Mouse (Mus musculus) cerebellum, adult 18-20 months (tissue): ENCODE measurements around the gene Manba.
"Not testable (repeated sequence)": the region's sequence is repeated elsewhere in the genome, so short reads cannot be mapped to it uniquely, and the experiment has no call there.

ENCODE experiments used
- DNase-seq, 2 experiments: peaks; one replicate each; pipeline ENCODE4 v3.0.0; 2021

Gene Manba

GRCm38 (mm10) chr3:135485128-135485899, at the start of gene Manba:
Manba (plus strand) TSS chr3:135485611.
- DNase-seq: peak; percentile 85

GRCm38 (mm10) chr3:135436901-135437616, 48.4 kb upstream of the Manba start:
- DNase-seq: no peak

- DNase-seq: peak; percentile 98
Measured at GRCm38 (mm10) chr3:135437758-135438495, 47.5 kb upstream of the Manba start, which contains the start of gene Ube2d3. Ube2d3 (plus strand) TSS chr3:135438149.

GRCm38 (mm10) chr3:135438531-135438912, 46.9 kb upstream of the Manba start:
- DNase-seq: peak; percentile 86 to 95

GRCm38 (mm10) chr3:135438913-135439531, 46.4 kb upstream of the Manba start:
- peak; percentile 74 to 87 for DNase-seq

GRCm38 (mm10) chr3:135439651-135440050, 45.8 kb upstream of the Manba start:
- no peak for DNase-seq

GRCm38 (mm10) chr3:135440221-135440620, 45.2 kb upstream of the Manba start:
- peak in 1 of 2 experiments; percentile 13 for DNase-seq

GRCm38 (mm10) chr3:135440621-135441020, 44.8 kb upstream of the Manba start:
- DNase-seq: no peak

GRCm38 (mm10) chr3:135444930-135445329, 40.5 kb upstream of the Manba start:
- no peak for DNase-seq

- DNase-seq: no peak
Measured at GRCm38 (mm10) chr3:135458981-135459380, 26.4 kb upstream of the Manba start.

- no peak for DNase-seq
Measured at GRCm38 (mm10) chr3:135468402-135468801, 17.0 kb upstream of the Manba start.

GRCm38 (mm10) chr3:135469146-135469545, 16.3 kb upstream of the Manba start:
- DNase-seq: peak in 1 of 2 experiments; percentile 15

GRCm38 (mm10) chr3:135469974-135470373, 15.4 kb upstream of the Manba start:
- peak; percentile 81 to 87 for DNase-seq

GRCm38 (mm10) chr3:135470823-135471222, 14.6 kb upstream of the Manba start:
- DNase-seq: no peak

GRCm38 (mm10) chr3:135475025-135475424, 10.4 kb upstream of the Manba start:
- DNase-seq: no peak

- DNase-seq: no peak
Measured at GRCm38 (mm10) chr3:135476286-135476685, 9.1 kb upstream of the Manba start.

- no peak for DNase-seq
Measured at GRCm38 (mm10) chr3:135476977-135477376, 8.4 kb upstream of the Manba start.

- not testable (repeated sequence) for DNase-seq
Measured at GRCm38 (mm10) chr3:135479090-135479489, 6.3 kb upstream of the Manba start.

GRCm38 (mm10) chr3:135480767-135481166, 4.6 kb upstream of the Manba start:
- no peak for DNase-seq

GRCm38 (mm10) chr3:135481608-135482007, 3.8 kb upstream of the Manba start:
- DNase-seq: no peak

GRCm38 (mm10) chr3:135484650-135485049, 761 bp upstream of the Manba start:
- not testable (repeated sequence) for DNase-seq

- DNase-seq: no peak
Measured at GRCm38 (mm10) chr3:135485900-135486241, 460 bp downstream of the Manba start.

GRCm38 (mm10) chr3:135486351-135486750, 940 bp downstream of the Manba start:
- DNase-seq: no peak
